Mouse (Mus musculus) CD4-positive, CD25-positive, alpha-beta regulatory T cell, adult 4 months (primary cell): Measurements from ENCODE around the gene Cldn10. TPM values are rescaled to one million over a fixed set of nuclear protein-coding genes. Genes with fewer than 3 reads are reported as not detected.
A peak's percentile ranks its signal among the peaks of the same experiment; 100 is the strongest.

Experiments used
- ATAC-seq: one replicate; pipeline ENCODE4 v1.8.0; 2017
- polyA plus RNA-seq, 2 experiments: library from polyadenylated mRNA; unstranded; fragments of 100-300 nt; shearing (Covaris generic); gene quantifications; one replicate each; pipeline ENCODE4 v1.2.1; 2017

Gene Cldn10
- polyA plus RNA-seq, 2 experiments from 2014 or later: 2.6 to 2.7 TPM

DNA sequence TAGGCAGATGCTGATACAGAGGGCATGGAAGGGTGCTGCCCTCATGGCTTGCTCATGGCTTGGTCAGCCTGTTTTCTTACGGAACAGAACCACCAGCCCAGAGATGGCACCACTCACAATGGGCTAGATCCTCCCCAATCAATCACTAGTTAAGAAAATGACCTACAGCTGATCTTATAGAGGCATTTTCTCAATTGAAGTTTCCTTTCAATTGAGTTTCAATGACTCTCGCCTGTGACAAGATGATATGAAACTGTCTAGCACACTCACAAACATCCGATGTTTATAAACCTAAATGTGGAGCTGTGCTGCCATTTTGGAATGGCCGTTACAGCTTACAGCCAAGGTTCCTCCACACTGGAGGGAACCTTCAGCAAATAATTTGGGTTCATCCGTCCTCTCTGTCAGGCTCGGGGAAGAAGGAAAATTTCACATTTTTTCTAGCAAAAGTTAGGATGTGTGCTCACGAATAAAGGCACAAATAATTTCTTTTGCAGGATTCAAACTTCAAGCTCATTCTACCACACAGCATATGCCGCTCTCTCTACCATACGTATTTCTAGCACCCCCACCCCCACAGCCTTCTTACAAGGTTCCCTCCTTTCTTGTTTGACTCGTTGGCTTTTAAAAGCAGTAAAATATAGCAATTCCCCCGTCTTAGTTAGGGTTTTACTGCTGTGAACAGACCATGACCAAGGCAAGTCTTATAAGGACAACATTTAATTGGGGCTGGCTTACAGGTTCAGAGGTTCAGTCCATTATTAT lies 41.8 kb downstream of the Cldn10 start:
- no peak for ATAC-seq

DNA sequence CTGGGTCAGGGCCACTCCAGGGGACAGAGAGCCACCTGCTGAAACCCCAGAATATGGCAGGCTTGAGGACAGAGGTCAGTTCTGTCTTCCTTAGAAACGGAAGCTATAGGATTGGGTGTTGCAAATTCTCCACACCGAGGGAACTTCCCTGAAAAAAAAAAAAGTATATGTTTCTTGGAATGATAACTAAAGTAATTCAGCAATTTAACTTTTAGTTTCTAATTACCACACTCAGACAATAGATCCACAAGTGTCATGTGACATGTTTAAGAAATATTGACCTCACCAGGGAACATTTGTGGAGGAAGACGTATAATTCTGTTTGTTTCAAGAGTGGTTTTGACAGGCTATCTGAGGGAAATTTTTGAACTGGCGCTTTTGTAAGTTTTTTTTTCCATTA lies 43.9 kb downstream of the Cldn10 start:
- no peak for ATAC-seq

DNA sequence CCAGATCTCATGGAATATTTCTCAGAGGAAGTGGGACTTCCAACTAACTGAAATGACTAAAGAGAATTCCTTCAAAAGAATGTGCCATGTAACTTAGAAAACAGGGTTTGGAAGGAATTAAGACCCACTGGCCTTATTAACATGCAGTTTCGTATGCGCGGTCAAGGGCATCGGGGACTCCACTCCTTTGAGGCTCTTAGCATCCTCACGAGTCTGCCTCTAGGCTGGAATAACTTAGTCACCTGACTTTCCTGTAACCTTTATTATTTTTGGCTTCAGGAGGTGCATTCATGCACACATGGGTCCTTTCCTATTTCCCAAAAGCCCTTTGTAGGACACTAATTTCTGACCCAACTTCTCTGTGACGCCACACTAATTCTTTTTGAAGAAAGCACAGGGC lies 45.5 kb downstream of the Cldn10 start:
- no peak for ATAC-seq

DNA sequence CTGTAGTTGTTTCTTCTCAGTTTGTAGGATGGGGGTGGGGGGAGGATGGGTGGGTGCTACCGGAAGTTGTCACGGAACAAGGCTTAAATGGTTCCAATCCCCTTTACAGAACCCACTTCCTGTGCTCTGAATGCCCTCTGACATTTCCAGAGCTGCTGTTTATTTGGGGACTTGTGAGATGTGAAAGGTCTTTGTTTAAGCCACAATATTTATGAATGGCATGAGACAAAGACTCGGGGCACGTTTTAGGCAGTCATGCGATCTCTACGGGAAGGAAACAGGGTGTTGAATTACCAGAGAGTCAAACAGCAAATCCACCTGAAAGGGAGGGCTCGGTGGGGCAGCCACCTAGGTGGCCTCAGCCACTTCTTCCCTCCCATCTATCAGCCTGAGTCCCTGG lies 46.6 kb downstream of the Cldn10 start:
- ATAC-seq: peak; percentile 92

DNA sequence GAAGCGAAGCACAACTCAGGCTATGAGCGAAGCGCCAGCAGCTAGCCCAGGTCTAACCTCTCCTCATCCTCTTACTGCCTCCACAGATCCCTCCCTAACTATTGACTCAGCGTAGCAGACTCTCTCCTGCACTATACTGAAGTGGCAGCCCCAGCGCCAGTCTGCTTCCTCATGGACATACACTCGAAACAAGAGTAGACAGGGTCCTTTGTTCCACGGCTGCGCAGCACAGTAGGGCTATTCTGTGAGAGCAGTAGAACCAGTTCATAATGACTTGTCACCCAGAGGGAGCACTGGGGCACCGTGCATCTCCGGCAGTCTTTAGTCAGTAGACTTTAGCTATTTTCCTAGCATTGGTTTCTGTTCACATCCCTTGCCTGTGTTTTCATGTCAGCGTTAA lies 48.4 kb downstream of the Cldn10 start:
- ATAC-seq: no peak

DNA sequence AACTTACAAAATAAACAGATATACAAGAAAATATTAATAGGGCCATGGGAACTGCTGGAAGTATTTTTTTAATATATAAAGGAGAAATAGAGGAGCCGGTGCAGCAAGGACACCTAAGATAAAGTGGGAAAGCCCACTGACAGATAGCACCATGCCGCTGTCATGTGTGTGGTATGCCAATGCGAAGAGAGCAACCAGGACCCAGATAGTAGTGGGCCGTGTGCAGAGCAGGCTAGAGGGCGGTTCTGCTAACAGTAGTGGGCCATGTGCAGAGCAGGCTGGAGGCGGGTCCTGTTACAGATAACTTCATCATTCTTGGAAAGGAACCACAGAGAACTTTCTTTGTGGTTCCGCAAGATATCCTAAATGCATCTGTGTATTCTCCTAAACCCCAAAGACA lies 49.0 kb downstream of the Cldn10 start:
- ATAC-seq: no peak

DNA sequence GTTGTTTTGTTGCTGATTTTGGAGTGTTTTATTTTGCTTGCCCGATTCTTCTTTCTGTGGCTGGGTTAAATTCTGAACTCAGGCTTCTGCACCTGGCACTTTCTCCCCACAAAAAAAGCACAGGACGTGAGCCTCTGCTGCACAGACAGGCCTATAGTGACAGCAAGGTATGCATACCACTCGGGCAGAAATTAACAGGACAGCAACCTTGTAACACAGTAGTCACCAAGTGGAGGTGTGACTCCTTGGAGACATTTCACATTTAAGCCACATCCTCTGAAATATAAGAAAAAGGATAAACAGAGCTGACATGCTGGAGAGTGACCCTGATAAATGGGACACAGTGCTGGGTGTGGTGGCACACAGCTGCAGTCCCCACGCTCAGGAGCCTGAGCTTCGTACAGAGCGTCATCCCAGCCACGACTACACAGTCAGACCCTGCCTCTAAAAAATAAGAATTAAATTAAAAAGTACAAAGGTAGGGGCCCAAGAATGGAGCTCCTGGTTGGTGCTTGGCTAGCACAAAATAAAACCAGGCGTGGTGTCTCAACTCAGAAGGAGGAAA lies 50.9 kb downstream of the Cldn10 start:
- no peak for ATAC-seq

DNA sequence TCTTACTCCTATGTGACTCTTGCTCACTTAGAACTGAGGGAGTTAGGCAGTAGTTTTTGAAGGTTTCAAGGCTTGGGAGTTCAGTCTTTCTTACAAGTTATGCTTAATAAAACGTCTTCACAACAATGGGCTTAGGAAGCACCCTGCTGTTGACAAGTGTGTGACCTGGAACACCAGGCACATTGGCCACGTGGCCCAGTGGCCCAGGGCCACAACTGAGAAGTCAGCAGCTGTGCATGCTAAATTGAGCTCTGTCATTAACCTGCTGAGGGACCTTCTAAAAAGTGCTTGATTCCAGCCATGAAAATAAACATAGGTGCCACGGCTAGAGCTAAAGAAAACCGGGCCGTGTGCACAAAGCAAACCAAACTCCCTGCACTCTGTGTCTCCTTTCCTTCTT lies 51.7 kb downstream of the Cldn10 start:
- ATAC-seq: no peak

DNA sequence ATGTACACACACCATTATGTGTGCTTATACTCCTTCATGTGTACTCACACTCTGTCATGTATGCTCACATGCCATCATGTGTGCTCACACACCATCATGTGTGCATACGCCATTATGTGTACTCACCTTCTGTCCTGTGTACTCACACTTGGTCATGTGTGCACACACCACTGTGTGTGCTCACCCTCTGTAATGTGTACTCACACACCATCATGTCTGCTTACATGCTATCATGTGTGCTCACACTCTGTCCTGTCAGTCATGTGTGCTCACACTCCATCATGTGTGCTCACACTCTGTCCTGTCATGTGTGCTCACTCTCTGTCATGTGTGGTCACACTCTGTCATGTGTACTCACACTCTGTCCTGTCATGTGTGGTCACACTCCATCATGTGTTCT lies 52.3 kb downstream of the Cldn10 start:
- no peak for ATAC-seq

DNA sequence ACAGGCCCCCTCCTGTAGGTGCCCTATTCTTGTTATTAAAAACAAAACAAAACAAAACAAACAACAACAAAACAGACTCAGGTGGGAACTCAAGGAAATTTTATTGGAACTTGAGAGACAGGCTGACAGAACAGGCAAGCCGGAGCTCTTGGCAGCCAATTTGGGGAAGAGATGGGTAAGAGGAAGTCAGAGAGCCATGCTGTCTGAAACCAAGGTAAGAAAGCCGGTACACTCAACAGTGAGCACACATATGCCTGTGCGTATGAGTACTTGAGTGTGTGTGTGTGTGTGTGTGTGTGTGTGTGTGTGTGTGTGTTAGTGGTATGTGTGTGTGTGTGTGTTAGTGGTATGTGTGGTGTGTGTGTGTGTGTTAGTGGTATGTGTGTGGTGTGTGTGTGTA lies 54.6 kb downstream of the Cldn10 start:
- no peak for ATAC-seq

DNA sequence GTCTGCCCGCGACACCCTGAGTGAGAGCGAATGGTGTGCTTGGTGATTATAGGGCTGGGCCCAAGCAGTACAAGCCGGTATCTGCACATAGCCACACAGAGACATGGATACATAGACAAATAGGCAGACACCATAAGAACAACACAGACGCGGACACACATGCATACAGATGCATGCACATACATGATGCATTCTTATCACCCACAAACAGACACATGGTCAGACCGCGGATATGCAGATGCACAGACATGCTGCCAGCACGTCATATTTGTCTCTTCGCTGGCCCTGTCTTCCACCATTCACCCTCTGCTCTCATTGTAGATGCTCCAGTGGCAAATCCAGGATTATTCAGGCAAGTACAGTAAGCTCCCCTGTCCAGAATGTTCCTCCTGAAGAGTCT lies 59.1 kb downstream of the Cldn10 start:
- no peak for ATAC-seq

DNA sequence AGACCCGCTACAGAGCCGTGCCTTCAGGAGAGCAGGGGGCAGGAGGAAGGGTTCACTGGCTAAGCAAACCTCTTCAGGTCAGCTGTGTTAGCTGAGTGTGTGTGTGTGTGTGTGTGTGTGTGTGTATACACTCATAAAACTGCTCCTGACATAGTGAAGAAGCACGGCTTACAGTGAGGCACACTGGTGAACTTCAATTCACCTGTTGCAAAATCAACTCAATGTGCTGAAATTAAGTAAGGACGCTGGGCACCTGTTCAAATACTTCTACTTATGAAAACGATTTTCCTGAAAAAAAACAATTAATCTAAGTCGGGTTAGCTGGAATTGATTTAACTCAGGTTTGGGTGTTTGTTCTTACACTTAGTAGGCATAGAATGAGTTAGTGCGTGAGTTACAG lies 60.5 kb downstream of the Cldn10 start:
- no peak for ATAC-seq

DNA sequence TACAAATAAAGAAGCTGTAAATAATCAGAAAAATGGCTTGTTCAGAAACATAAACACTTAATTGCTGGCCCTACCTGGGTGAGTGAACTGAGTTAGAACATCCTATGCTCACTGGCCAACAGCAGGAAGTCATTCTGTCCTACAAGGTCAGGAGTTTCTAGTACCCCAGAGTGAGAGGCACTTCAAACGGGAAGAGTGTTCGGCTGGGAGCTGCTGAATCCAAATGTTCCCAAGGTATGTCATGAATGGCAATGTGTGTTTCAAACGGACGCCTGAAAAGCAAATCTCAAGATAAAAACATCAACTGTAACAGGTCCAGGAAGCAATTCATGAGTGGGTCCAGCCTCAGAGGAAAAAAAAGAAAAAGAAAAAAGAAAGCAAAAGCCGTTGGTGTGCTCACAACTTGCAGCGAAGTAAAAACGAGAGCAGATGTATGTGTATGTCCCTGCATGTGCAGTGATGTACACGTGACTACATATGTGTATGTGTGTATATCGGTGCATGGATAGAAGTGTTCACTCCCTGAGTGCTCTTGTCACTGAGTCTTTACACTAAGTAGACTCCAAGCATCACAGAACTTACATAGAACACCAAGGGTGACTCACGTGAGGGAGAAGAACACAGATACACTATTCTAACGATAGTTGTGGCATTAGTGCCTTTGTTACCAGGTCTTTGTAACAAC lies 62.4 kb downstream of the Cldn10 start:
- peak; percentile 58 for ATAC-seq

DNA sequence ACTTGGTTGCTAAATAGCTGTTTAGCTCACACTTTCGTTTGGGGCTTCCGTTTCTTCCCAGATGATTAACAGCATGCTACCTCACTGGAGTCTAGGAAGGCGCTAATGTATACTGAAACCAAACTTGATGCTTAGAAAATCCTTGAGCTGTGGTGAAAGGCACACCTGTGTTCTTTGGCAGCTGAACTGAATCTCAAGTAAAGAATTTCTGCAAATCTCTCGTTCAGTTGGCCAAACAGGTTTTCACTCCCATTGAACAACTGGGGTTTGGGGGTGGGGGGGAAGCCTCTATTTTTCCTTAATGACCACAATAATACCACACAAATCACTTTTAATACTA lies 63.0 kb downstream of the Cldn10 start:
- peak; percentile 22 for ATAC-seq

DNA sequence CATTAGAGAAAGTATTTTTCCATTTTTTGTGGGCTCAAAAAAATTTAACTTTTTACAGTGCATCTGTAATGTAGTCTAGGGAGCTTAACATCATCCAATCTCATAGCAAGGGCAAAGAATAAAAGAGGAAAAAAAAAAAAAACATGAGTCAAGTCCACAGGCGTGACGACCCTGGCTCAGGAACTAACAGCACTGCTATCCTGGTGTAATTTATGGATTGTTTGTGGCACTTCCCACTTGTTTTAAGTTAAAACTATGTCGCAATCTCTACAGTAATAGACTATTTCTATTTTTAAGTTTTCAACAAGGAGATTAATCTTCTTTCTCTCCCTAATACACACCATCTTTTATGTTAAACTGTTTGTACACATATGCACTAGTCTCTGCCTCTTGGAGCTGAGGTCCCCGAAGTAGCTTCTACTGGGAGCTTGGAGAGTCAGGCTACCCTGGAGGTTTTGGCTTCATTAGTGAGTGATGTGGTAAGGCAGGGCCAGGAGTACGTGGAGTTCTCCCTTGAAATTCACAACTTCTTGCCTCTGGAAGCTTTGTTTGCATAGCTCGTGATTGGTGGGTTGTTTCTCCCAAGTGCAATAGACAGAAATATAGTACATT lies 63.9 kb downstream of the Cldn10 start:
- no peak for ATAC-seq

DNA sequence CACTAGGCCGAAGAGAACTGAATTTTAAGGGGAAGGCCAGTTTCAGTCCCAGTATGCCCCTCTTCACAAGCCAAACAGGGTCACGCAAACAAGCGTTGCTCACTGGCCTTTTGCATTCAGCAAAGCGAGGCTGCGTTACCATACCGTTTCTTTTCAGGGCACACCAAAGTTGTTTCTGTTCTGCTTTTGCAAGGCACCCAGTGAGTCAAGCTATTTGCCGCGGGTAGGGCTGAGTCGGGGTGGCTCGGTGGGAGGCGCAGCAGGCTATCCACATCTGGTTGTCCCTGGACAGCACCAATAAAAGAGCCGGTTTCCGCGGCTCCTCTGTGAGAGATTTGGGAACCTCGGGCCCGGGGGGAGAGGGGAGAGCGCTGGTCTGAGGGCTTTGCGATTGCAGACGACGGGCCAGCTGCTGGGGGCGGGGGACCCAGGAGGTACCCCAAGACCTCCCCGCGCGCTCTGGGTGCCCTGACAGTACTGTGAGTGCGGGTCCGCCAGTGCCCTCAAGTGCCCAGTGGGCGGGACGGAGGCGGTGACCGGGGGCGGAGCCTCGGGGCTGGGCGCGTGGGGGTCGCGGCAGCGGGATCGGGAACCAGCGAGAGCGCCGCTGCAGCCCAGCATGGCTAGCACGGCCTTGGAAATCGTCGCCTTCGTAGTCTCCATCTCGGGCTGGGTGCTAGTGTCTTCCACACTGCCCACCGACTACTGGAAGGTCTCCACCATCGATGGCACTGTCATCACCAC lies 66.8 kb downstream of the Cldn10 start:
- peak; percentile 42 for ATAC-seq

DNA sequence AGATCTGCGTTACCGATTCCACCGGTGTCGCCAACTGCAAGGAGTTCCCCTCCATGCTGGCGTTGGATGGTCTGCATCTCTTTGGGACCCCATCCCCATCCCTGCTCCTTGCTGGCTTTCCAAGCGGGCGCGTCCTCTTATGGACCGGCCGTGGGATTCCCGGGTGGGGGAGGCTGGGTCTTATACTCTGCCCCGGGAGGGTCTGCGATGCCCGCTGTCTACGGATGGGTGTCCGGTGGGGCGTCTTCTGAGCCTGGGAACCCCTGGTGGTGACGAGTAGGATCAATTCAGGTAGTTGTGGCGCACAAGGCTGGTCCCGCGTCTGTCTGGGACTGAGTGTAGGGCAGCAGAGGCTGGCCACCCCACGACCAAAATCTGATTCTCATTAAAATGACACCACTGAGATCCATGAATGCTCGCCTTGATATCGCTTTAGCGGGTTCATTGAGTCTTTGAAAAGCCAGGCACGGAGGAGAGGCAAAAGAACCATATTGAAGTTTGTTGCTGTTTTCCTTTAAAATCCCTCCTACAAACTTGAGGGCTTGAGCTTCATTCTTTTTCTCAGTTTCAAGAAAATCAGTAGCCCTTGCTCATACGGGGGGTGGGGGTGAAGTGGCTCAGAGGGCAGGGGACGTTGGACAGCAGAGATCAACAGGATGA lies 67.6 kb downstream of the Cldn10 start:
- ATAC-seq: peak; percentile 65

DNA sequence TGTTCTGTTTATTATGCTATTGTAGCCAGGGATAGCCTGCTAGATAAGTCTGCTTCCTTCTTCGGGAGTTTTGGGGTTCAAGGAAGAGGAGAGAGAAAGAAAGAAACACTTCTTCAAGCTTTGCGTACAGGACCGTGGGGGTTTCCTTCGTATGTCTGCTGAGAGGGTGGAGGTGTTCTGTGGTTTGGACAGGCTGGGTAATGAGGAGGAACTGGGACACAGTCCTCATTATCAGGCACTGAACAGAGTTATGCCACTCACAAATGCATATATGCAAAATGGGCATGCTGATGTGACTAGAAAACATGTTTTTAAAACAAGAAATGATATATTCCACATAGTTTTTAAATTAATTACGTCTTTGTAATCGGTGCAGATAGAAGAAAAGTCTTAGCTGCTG lies 68.9 kb downstream of the Cldn10 start:
- ATAC-seq: no peak

DNA sequence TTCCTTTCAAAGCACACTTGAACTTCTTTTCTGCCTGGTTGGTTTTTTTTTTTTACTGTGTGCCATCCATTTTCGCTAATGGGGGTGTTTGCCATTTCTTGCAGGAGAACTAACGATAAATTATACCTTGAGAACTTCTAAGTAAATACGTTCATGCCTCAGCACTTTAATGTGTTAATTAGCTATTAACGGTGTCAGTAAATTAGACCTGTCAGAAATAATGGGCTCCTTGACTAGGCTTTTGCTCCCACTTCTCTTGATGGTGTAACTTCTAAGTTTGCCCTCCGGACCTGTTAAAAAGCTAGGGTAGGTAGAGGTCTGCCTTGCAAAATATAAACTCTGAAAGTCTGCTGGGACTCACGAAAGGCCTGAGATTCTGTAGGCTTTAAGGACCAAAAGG lies 70.6 kb downstream of the Cldn10 start:
- ATAC-seq: no peak

DNA sequence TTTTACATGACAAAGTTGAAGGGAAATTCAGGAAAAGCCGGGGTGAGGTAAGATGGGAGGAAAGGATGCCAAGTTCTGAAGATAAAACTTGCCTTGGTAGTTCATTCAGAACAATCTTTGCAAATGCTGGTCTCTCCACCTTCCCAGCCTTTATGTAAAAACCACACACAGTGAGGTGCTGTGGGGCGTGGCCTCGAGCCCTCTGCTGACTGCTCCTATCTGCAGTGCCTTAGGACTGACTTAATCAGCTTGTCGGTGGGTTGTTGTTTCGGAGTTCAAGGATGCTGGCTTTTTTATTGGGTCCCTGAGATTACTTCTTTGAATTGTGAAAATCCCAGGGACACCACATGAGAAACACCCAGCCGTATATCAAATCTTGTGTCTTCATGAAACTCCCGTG lies 74.5 kb downstream of the Cldn10 start:
- ATAC-seq: no peak

DNA sequence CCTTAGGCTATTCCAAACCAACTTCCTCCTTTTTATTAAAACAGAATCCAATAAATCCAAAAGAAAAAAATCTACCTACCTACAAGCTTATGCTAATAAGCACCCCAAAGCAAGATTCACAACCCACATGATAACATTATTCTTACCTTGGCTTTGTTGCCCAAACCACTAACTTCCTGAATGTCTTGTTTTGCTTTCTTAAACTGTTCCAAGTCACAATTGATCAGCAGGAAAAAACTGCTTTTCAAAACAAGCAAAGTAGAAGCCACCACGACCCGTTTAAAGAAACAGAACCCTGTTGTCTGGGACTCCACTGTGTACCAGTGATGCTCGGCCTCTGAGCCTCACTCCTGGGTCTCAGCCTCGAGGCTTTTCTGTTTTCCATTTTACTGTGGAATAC lies 77.2 kb downstream of the Cldn10 start:
- peak; percentile 81 for ATAC-seq

DNA sequence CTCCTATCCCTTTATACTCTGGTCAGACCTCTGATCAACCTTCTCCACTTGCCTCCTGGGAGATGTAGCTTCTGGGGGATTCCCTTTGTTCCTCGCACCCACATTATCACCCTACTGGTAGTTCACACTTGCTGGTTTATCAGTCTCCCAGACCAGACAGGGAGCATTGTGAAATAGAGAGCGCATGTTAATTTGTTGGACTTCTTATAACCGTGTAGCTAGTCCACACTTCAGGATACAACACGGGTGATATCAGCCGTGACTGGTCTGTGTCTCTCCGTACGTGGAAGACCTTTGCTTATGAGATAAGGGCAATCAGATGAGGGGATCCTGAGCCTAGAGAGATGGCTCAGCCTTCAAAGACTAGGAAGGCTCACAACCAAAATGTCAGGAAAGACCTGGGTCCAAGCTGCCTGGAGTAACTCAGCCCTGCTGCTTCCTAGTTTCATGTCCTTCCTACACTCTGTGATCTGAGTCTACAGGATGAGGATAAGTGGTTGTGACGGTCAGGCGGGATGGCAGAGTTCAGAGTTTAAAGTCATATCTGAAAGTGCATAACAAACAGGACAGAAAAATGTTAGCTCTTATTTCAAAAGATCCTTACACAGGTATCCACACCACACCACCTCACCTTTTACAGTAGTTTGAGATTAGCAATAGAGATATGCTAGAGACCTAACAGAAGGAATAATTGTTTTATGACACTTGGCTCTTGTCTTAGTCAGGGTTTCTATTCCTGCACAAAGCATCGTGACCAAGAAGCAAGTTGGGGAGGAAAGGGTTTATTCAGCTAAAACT lies 78.5 kb downstream of the Cldn10 start:
- ATAC-seq: no peak
